Mouse (Mus musculus) ovary, postnatal 14 days (tissue): ENCODE data around the gene Pde11a.
A peak's percentile ranks its signal among the peaks of the same experiment; 100 is the strongest.

Experiments used
- DNase-seq: peaks from one replicate; pipeline ENCODE4 v3.0.0; 2022; ENCODE audit warnings: low spot score

The Pde11a gene

DNA sequence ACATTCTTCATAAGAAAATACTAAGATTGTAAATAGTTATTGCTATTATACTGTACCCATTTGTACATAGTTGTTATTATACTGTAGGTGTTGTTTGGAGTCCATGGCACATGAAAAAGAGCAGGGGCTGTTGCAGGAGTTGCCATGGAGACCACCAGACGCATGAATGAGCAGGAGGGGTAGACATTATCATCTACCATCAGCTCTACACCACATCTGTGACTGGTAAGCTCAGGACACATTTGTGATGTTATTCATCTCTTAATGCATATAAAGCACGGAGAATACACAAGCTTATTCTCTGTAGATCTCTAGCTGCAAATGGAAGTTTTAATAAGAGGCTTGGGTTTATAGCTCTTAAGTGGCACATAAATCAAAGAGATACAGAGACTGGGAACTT, 179.6 kb downstream of the Pde11a start:
- no peak for DNase-seq

DNA sequence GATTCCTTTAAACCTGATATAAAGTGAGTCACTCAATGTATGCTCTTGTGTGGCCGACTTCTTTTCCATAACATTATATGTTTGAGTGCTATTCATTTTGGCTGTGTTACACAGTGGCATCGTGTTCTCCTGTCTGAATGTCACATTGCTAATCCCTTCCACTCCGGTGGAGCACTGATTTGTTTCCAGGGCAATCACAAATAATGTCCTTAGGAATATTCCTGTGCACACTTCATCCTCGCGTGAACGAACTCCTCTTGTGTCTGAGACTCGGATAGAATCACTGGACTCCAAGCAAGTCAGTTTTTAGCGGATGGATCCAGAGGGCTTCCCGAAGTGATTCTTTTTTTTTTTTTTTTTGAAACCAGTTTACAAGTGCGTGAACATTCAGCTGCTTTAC, 197.4 kb downstream of the Pde11a start:
- DNase-seq: no peak

DNA sequence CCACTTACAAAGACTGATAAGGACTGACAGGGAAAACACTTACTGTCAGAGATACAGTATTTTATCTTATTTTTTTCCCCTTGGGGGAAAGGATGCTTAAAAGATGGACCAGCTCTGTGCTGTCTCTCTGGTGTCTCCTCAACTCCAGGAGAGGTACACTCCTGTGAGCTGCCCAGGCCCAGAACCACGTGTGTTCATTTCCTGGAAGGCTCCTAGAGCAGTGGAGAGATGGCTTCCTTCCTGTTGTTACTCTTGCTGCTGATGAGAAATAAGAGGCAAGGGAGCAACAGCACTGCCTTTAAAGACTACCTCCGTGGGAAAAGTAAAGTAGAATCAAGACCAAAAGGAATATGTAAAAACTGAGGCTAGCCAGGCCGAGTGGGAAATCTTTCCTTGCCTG, 205.6 kb downstream of the Pde11a start:
- no peak for DNase-seq

DNA sequence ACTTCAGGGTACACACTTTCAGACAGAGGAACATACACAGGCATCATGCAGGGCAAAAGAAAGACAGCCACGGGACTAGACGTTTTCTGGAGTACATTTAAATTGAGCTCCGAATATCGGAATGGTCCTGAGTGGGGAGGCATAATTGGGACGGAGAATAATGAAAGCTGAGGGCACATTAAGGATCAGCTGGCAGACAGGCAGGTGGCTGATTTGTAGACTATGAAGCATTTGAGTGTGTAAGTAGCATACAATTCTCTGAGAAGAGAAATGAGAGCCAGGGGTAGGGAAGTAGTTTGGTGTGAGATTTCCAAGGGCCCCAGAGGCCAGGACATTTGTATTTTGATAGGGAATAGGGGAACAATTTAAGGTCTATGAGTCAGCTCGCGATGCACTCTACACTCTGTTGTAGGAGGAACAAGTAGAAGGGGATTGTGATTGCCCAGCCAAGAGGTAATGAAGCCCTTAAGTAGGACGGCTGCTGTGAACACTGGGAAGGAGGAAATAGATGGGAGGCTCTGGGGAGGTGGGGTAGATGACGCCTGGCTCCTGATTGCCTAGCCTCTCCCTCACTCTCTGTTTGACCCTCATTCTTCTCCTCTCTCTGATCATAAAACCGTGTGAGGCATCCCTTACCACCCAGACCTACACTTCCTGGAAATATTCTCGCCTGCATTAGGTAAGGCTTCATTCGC, 208.5 kb downstream of the Pde11a start:
- no peak for DNase-seq

DNA sequence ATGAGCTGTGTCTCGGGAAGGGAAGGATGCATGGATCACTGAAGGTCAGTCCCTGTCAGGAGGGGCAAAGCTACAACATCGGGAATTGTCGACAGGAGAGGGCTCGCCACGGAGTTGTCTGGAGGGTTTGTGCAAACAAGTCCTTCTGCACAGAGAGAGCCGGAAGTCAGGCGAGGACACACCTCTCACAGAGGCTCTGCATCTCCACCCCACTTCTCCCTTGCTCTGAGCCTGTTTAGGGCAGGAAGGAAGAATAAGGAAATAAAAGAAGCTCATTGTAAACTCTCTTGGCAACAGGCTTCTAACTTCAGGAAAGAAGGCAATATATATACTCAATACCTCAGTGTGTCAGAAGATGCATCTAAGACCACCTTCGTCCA, 209.5 kb downstream of the Pde11a start:
- no peak for DNase-seq

DNA sequence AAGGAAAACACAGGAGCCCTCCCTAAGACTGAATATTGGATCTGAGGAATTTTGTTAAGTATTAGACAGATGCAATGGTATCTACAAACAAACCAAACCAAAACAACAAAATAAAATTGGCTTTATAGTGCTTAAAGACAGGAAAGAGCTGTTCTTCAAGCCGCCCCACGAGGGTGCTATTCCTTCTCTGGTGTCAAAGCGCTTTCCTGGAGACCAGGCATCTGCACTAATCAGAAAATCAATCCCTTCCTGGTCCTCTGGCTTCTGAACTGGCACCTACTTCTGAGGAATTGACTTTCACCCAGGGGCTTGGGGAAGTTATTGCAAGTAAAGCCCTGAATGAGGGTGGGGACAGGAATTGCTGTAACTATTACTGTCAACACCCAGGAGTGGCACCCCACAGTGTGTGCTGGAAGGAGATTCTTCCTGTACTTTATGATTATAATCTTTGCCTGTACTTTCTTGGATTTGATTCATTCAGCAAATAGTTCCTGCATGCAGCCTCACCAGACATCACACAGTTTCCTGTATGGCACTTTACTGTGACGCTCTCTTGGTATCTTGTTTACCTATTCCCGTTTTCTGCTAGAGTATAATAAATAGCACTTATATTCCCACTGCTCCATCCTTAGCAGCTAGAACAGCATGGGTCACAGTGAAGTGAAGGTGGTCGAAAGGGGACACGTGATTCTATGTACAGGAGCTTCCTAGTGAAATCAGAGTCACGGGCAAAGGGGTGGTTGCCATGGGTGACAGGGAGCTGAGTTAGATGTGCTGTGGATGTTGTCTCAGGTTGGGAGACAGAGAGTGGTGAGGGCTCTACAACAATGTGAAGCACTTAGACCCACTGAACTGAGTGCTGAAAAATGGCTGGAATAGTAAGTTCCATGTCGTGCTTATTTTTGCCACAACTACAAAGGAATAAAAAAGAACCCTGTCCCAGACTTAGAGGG, 210.2 kb downstream of the Pde11a start:
- no peak for DNase-seq

DNA sequence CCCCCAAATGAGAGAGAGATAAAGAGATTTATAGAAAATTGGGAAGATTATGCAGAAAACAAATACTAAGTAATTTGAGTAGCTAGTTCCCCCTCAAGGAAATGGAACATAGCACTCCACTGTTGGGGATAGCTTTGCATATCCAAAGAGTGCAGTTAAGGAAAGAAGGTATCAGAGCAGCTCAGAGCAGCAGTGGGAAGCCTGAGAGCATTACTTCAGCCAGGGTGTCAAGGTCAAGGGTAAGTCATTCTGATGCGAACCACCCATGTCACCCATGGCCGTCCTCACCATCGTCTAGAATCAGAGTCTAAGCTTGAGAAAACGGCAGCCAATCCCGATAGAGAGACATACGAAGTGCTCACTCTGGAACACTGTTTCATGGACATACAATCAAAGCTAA, 211.9 kb downstream of the Pde11a start:
- DNase-seq: no peak

DNA sequence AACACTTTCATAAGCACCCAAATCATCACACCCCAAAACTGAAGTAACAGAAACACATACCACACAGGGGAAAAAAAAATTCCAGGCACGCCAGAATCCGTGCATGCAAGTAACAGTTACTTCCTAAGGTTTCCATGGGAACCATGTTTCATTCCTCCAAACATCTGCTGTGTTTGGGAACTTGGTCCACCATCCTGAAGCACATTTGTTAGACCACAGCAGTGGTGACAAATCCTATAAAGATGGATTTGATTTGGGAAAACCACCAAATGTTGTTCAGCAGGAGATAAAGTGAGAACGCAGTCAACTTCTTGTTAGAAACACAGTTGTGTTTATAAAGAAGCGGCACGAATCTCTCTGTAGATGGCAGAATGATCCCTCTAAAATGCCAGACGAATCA, 213.8 kb downstream of the Pde11a start:
- DNase-seq: no peak

DNA sequence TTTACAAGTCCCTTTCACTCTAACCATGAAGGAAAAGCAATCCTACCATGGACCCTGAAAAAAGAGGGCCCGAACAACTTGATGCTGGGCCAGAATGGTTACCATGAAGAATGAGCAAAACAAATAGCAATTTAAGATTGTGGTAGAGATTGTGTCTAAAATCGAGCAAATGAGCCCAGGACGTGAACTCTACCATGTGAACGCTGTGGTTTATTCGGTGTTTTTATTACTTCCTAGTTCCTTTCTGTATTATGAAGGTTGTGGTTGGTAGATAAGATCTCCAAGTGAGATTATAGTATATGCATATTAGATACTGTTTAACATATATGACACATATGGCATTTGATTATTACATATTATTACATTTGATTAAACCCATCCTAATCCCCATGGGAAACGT, 216.4 kb downstream of the Pde11a start:
- DNase-seq: no peak

DNA sequence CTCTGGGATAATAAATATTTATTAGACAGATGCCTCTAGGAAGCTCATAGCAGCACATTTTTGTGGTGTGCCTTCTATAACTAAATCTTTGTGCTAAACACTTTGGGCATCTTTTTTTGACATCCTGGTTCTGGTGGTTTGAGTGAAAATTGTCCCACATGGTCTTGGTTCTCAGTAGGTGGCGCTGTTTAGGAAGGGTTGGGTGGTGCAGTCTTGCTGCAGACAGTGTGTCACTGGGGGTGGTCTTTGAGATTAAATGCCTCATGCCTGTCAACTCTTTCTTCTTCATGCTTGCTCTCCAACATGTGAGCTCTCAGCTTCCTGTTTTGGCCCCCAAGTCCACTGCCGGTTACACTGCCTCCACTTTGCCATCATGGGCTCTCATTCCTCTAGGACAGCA, 218.7 kb downstream of the Pde11a start:
- no peak for DNase-seq

DNA sequence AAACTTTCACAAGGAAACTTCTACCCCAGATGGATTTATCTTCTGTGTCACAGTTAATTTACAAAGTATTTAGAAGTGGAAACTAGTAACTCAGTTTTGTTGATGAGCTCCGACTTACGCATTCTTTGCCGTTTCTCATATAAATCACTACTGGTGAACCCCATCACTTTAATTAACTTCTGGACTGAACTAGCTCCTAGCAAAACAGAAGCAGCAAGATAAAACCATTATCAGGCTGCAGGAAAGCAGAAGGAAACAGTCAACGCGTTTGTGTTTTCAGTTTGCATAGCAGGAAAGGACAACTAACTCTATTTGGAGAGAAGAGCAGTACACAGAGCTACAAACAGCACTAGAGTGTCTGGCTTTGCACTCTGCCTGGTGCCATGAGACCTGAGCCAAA, 220.1 kb downstream of the Pde11a start:
- DNase-seq: no peak

DNA sequence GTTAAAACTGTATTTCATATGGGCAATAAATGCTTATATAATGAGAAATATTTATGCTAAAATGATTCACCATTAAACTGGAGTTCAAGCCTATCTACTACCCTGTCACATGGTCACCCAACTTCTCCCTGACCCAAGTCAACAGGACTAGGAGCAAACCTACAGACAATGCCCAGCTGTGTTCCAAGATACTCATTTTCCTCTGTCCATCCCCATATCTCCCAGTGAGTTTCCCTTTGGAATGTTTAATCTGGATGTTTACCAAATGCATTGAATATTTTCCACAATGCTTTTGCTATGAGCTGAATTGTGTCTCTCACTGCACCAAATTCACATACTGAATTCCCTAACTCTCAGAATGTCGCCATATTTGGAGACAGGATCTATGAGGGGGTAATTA, 221.4 kb downstream of the Pde11a start:
- no peak for DNase-seq

DNA sequence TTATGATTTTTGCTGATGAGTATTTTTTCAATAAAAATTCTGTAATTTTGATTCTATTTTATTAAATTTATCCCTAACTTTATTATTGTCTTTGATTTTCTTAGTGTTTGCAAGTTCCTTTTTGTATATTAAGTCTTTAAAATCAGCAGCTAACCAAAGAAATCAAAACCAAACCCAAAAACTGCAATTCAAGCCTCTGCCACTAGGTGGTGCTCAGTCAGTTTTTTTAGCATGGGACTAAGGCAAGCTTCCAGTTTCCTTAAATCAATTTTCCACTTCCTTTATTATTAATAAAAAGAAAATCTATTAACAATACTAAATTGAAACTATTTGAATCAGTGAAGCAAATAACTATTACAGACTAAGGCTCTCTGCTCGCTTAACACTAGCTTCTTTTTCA, 222.9 kb downstream of the Pde11a start:
- peak; percentile 39 for DNase-seq

DNA sequence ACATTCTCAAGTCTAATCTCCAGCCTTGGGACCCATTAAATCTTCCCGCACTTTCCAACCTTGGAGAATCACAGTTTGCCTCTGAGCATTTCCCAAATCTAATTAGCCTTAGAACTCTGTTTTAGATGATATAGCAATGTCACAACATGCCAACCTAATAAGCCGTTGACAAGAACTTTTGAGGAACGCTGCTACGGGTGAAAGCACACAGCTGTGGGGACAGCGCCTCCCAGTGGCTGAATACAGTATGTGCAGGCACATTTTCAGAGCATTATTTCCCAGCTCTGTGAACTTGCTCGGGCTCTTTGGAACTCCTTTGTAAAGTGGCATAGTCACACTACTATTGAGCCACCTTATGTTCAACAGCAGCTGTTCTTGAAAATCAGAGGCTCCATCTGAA, 223.8 kb downstream of the Pde11a start:
- peak; percentile 13 for DNase-seq

DNA sequence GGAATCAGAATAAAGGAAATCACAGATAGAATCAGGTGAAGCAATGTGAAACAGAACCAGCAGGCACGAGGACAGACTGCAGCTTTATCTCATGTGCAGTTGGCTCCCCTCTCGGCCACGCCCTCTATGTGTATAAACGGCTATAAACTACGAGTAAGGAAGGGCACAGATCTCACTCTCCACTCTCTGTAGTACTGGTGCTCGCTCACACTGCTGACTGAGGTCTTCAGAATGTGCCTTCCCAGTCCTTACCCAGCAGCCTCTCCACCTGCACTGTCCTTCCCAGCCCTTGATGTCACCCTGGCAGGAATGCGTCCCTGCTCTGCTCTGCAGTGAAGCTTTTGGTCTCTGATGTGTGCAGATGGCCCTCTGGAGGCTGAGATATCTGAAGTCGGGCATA, 228.9 kb downstream of the Pde11a start:
- DNase-seq: no peak

DNA sequence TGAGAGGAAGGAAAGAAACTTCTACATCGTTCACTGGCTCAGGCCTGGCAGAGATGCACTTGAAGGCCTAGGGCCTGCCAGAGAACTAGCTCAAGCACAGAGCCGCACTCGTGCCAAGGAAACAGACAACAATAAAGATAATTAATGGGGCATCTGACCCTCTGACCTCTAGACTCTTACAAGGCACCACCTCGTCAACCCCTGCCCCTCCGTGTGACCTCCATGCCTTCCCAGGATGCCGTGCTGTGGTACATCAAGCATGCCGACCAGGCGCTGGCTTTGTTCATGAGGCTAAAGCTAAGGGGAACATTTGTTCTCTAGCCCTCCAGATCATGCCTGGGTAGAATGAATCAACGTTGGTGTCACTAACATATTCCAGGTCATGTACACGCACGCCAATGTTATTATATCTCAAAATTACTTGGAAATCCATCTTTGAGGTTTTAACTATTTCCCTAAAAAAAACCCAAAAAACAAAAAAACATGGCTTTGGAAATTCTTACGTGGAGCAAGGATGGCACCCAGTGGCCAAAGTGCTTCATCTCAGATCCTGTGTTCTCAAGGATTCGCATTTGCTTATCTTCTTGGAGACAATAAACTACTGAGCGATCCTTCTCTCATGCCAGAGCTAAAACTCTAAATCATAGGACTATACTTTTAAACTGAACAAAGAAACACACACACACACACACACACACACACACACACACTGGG, 236.5 kb downstream of the Pde11a start:
- no peak for DNase-seq

DNA sequence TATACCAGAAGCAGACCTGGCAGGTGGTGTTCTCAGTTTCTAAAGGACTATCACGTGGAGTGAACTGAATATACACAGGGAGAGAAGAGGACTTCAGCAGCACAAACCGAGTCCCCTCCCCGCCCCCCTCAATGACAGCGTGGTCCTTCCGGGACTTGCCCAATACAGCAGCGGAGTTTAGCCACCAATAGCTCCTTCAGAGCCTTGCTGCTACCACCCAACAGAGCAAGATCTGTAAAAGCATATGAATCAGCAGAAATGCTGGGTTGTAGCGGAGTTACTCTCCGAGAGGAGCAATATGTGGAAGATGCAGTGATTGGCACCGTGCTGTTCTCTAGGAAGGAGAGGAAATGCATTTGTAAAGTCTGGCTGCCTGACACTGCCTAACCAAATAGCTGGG, 238.0 kb downstream of the Pde11a start:
- DNase-seq: no peak

DNA sequence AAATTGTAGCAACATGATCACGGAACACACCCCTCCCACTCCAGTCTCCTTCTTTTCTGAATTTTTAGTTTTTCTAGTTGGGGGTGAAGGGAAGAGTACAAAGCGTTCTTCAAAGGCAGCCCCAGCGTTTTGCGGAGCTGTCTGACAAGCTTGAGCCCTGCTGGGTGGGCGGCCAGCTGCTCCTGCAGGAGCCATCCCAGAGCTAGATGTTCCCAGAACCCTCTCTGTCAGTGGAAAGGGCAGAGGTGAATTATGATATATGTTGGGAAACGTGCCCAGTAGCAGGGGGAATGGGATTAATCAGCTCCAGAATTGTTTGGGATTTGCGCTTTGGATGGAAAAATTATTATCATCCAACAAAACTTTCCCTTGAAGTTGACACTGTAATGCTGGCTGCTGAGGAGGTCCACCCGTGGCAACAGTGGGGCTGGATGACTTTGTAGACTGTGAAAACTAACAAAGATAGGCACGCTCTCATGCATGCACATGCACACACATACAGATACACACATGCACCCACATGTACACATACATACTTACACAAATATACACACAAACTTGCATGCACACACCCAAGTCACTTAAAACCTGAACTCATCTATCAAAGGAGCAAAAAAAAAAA, 238.7 kb downstream of the Pde11a start:
- DNase-seq: no peak

DNA sequence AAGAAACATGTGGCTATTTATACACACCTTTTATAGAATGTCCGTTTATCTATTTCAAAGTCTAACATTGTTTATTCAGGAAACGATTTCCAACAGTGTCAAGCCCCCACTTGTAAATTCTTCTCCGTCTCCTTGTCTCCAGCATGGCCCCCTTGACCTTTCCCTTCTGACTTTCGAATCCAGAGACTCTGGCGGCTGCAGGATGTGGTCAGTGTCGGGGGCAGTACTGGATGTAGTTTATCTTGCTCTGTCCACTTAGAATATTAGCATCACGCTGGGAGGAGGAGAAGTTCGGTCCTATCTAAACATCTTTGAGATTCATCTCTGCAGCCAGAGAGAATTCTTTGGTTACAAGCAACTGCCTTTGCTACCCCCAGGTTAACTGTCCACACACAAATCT, 240.2 kb downstream of the Pde11a start:
- DNase-seq: no peak

DNA sequence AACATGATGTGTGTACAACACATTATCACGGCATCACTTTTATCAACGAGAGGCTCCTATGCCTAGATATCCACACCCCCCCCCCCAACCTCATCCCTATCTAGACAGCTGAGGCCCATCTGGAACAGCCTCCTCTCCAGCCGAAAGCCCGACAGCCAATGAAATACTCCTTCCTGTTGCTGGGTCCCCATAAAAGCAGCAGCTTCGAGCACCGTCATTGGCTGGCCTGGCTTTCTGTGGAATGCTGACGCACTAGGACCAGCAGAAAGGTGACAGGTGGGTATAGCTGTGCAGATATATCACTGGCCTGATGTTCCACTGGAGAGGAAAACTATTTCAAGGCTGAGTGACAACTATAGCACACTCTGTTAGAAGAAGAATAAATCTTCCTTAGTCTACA, 240.7 kb downstream of the Pde11a start:
- DNase-seq: no peak

DNA sequence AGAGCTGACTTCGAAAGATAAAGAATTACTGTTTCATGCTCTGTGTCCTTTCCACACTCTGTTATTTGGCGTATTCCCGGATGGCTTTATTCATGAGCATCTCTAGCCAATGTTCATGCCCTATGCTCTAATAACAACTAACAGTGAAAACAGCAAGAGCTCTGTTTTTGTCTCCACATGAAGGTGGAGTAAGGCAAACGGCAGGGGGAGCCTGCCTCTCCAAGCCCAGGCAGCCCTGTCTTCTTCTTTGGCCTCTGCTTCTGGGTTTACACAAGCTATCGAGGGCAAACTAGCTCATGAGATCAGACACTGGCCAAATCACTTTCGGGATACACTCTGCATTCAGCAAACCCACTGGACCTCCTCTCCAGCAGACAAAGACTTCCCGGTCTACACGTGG, 241.3 kb downstream of the Pde11a start:
- DNase-seq: no peak

DNA sequence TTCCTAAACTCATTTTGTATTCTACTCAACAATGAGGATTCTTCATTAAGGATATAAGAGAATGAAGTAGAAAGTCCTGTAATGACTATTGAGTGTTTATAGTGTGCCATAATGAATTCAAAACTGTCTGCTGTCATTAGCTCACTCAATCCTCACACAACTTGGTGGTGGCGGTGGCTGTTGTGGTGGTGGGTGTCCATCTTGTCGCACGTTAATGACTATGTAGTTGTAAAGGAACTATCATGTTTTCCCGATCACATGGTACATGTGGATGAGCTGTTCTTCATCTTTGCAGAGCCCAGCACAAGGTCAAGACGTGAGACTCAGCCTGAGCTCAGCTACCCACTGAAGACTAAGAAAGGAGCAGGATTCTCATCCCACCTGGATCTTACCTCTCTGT, 242.7 kb downstream of the Pde11a start:
- DNase-seq: no peak

DNA sequence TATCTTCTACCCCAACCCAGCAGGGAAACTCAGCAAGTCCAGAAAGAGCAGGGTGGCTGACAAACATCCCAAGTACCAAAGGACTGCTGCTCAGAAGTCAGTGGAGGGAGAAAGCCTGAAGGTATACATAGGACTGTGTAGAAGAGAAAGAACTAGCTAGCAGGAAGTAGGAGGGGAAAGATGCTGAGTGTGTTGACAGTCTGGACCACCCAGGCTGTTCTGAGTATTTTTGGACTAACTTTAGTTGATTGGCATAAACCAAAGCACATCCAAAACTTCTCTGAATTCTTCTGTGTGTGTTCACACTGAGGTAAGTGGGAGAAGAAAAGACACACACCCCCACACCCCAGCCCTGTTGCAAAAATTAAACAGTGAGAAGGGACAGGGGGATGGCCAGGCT, 248.1 kb downstream of the Pde11a start:
- DNase-seq: no peak
